Mouse (Mus musculus) hematopoietic stem cell, adult 5-6 weeks (primary cell): ENCODE measurements around the gene Jsrp1. TPM values are rescaled to one million over a fixed set of nuclear protein-coding genes. Genes with fewer than 3 reads are reported as not detected.
"Not testable (repeated sequence)": the region's sequence is repeated elsewhere in the genome, so short reads cannot be mapped to it uniquely, and the experiment has no call there.

ENCODE experiments used
- ATAC-seq, 2 experiments: fragments of 125-278 bp in 1 of 2; replicated peaks in 1 of 2; 2 replicates each; pipeline ENCODE4 v1.8.0; 2016 to 2017; ENCODE audit warnings: inconsistent platforms in 2 of 2, mild to moderate bottlenecking in 2 of 2, moderate number of reproducible peaks in 2 of 2, low read depth in 1 of 2, moderate TSS enrichment in 1 of 2; ENCODE audit not compliant: low FRiP score in 2 of 2, poor library complexity in 2 of 2, severe bottlenecking in 2 of 2, insufficient read depth in 1 of 2, low TSS enrichment in 1 of 2
- total RNA-seq: library from RNA; stranded (forward); fragments of 172-1452, 232-1000 nt; gene quantifications from 2 replicates; pipeline ENCODE4 v1.2.3, GENCODE M21; 2017

Gene Jsrp1
- total RNA-seq, 1 experiment from 2014 or later = 0.50 TPM

- ATAC-seq = no peak
These were observed 25.1 kb upstream of the Jsrp1 start for GRCm38 (mm10) chr10:80838346-80838912.

GRCm38 (mm10) chr10:80837827-80838226 is 24.5 kb upstream of the Jsrp1 start:
- ATAC-seq = no peak

DNA sequence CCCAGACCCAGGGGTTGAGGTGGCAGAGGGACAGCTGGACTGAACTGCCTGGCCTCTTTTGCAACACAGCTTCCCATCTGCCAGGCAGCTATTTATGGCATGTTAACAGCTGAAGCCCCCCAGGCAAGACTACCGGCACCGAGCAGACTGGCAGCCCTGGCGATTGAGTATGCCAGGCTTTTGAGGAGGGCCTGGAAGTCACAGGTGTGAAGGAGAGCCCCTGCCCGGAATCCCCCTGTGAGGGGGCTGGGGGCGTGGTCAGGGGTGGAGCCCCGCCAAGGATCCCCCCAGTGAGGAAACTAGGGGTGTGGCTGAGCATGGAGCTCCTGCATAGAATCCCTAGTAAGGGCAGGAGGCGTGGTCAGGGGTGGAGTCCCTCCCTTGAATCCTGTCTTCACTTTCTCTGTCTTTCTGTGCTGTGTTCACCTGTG is 23.7 kb upstream of the Jsrp1 start:
- ATAC-seq = no peak

DNA sequence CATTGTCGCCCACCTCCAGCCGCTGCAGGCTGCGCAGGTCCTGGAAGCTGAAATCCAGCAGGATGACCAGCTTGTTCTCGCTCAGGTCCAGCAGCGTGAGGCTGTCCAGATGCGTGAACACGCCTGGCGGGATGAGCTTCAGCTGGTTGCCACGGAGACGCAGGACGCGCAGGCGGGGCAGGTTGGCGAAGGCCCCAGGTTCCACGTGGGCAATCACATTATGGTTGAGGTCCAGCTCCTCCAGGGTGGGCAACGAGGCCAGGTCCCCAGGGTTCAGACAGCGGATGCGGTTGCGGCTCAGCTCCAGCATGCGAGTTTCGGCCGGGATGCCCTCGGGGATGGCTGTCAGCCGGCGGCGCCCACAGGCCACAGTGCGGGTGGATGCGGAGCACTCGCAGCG is 22.3 kb upstream of the Jsrp1 start:
- no peak for ATAC-seq

DNA sequence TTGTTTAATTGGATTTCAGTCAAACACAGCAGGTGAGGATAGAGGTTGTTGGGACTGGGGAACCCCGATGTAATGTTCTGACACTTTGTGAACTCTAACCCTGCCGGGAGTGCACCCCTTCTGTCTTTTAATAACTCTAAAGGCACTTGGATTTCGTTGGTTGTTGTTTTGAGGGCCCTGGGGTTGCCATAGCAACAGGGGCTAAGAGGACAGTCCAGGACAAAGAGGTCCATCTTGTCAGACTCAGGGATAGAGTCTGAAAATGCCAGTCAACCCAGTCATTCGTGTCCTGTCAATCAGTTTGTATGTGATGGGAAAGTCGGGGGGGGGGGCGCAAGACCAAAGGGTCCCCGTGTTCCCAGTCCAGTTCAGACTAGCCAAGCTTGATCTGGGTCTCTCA is 19.5 kb upstream of the Jsrp1 start:
- no peak for ATAC-seq

GRCm38 (mm10) chr10:80831136-80831535 is 17.8 kb upstream of the Jsrp1 start:
- peak; percentile 13 to 24; a peak in 2 of 4 replicates for ATAC-seq

DNA sequence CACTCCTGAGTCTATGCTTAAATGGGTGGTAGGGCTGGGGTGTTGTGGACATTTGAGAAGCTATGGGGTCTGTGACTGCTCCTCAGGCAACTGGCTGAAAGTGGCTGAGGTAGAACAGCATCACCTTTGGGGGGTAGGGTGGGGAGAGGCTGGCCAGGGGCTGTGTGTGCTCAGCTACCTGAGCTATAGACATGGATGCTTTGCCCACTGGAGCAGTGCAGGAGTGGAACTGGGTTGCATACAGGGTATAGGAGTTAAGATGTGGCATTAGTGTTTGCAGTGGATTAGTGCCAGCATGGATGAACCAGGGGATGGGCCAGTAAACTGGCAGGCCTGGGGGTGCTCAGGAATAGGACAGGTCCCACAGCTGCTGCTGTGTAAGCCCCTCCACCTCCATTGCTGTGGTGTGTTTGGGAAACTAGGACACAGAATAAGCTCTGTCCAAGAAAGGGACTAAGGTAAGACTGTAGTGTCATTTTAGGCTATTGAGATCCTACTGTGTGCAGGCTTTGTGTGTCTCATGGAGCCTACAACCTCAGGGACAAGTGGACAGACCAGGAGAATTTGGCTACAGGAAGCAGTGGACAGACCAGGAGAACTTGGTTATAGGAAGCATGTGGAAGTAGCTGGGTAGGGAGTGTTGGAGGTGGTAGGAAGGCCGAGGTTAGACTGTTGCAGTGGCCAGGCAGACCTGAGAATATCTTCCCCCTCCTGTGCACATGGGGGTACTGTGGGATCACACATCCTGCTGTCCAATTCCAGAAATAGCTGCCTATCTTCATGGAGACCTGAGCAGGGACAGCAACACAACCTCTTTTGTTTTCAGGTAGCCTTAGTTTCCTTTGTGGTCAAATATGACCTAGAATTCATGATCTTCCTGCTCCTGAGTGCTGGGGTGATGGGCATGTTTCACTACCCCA is 16.3 kb upstream of the Jsrp1 start:
- no peak for ATAC-seq

DNA sequence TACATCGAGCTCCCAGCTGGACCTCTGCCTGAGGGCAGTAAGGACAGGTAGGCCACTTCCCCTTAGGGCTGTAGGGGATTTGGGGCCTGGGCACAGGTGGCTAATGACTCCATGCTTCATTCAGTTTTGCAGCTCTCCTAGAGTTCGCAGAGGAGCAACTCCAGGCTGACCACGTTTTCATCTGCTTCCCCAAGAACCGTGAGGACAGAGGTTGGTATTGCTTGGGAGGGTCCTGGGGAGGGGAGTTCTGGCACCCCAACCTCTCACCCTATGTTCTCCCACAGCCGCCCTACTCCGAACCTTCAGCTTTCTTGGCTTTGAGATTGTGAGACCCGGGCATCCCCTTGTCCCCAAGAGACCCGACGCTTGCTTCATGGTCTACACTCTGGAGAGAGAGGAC is 15.3 kb upstream of the Jsrp1 start:
- not testable (repeated sequence) for ATAC-seq

DNA sequence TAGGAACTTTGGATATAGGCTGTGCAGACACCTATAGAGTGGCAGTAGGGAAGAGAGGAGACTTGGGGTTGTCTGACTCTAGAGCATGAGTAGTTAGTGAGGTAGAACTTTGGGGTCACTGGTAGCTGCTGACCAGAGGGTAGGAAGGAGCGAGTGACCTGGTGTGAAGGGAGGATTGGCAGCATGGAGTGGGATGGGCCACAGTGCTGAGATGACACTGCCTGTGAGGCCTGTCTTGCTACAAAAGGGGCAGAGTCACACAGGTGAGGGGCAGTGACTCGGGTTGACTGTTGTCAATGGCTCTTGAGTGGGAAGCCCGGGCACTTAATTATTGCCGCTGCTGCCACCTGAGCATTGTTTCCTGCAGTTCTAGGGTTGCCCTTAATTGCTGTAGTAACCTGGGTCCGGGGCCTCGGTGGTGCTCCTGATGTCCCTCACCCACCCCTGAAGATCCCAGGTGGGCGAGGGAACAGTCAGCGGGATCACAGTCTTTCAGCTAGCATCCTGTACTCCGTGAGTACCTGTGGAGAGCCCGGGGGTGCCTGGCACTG is 14.6 kb upstream of the Jsrp1 start:
- no peak for ATAC-seq

- no peak for ATAC-seq
These were observed 14.0 kb upstream of the Jsrp1 start for GRCm38 (mm10) chr10:80827063-80827869.

- peak; percentile 87 to 88 for ATAC-seq
These were observed 13.1 kb upstream of the Jsrp1 start, which contains the start of gene Oaz1 for GRCm38 (mm10) chr10:80826151-80827062. Oaz1 (plus strand) TSS chr10:80826656.

- ATAC-seq = no peak
These were observed 11.5 kb upstream of the Jsrp1 start for GRCm38 (mm10) chr10:80824827-80825226.

- no peak for ATAC-seq
These were observed 10.7 kb upstream of the Jsrp1 start for GRCm38 (mm10) chr10:80823847-80824643.

DNA sequence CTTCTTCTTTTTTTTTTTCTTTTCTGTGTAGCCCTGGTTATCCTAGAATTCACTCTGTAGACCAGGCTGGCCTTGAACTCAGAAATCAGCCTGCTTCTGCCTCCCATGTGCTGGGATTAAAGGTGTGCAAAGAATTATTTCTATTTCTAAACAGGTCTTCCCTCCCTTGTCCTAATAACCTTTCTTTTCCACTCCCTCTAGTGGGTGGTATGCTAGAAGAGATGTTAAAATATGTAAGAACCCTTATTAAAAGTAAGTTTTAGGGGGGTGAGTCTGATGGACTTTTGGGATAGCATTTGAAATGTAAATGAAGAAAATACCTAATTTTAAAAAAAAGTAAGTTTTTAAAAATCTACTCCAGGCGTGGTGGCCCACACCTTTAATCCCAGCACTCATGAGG is 10.0 kb upstream of the Jsrp1 start:
- no peak for ATAC-seq

- ATAC-seq = no peak
These were observed 9.2 kb upstream of the Jsrp1 start for GRCm38 (mm10) chr10:80822528-80822927.

DNA sequence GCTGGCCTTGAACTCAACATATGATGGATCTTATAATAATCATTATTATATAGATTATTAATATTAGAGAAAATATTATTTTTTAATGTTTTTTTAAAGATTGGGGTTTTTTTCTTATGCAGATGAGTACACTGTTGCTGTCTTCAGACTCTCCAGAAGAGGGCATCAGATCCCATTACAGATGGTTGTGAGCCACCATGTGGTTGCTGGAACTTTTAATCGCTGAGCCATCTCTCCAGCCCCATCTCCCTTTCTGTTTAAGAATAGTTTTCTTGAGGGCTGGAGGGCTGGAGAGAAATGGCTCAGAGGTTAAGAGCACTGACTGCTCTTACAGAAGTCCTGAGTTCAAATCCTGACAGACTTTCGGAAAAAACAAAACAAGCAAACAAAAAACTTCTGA is 8.7 kb upstream of the Jsrp1 start:
- no peak for ATAC-seq
